Mouse (Mus musculus): Measurements from ENCODE around the gene St5. TPM values are rescaled to one million over a fixed set of nuclear protein-coding genes. Genes with fewer than 3 reads are reported as not detected.

St5 gene
- polyA plus RNA-seq, 1 experiment from 2014 or later = 11.0 TPM

DNA sequence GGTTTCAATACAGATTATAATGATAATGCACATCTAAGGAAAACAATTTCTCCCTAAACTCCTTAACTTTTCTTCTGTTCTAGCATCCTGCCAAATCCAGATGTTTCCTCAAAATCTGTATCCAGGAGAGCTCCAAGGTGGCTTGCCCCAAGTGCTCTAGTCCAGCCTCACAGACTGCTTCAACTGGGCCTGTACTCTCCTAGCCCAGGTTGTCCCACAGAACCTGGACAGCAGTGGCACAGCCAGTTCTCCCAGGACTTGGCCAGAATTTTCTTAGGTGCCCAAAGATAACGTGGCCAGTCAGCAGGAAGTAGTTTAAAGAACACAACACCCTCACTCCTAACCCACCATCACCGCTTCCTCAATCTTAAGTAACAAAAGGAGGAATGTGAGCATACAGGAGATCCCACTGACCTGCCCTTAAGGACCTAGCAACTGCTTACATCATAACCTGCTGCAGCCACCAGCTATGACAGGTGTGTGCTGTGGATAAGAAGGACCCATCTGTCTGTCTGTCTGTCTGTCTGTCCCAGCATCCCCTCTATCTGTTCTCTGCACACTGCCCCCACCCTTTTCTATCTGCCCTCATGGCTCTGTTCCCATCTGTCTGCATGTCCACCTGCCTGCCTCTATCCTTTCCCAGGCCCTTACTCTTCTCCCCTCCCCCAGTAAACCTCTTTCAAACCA is 108.4 kb downstream of the St5 start:
- Histone ChIP-seq H3K4me3 (ENCODE audit: low read depth, low read length) (no peak overlapping the region), H3K27ac (ENCODE audit: low read depth, low read length) (no peak overlapping the region), H3K36me3 (ENCODE audit: control insufficient read depth, insufficient read depth, low read length) (no peaks in the 10 kb centered on the region), H3K27me3 (replicated peaks; ENCODE audit: control insufficient read depth, insufficient read depth, low read length) (no peaks in the 10 kb centered on the region), H3K9ac (ENCODE audit: low read length) (no peak overlapping the region), H3K9me3 (replicated peaks; ENCODE audit: control insufficient read depth, low read length) (no peaks in the 10 kb centered on the region), H3K4me1 (ENCODE audit: control insufficient read depth, insufficient read depth, low read length) (no peaks in the 10 kb centered on the region), H3K4me2 (ENCODE audit: low read length) (no peak overlapping the region)
- DNase-seq (ENCODE audit: low spot score) (no peak), ATAC-seq (no peak)
- 86% methylated on average over 2 of the region's 2 CpGs for WGBS

DNA sequence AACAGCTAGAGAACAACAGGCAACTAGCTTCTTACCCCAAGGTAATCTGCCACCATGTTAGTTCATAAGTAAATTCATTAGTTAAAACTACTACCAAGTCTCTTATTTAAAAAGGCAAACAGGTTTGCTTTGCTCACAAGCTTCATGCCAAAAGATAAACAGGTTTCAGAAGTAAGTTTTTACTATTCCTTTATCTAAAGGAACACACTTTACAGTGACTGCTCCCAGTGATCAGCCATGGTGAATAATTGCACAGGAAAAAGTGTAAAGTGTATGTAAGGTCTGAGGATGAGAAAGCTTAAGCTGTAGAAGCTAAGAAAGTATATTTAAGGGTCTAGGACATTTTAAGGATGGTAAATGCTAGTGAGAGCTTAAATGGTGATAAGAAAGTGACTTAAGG is 109.4 kb downstream of the St5 start:
- no peak for DNase-seq (ENCODE audit: low spot score)
- no peak for ATAC-seq
- Histone ChIP-seq H3K27me3 (replicated peaks; ENCODE audit: control insufficient read depth, insufficient read depth, low read length) (no peaks in the 10 kb centered on the region), H3K4me3 (ENCODE audit: low read depth, low read length) (no peak overlapping the region), H3K4me2 (ENCODE audit: low read length) (no peak overlapping the region), H3K36me3 (ENCODE audit: control insufficient read depth, insufficient read depth, low read length) (no peaks in the 10 kb centered on the region), H3K9me3 (replicated peaks; ENCODE audit: control insufficient read depth, low read length) (no peaks in the 10 kb centered on the region), H3K4me1 (ENCODE audit: control insufficient read depth, insufficient read depth, low read length) (no peaks in the 10 kb centered on the region), H3K9ac (ENCODE audit: low read length) (no peak overlapping the region), H3K27ac (ENCODE audit: low read depth, low read length) (no peak overlapping the region)

DNA sequence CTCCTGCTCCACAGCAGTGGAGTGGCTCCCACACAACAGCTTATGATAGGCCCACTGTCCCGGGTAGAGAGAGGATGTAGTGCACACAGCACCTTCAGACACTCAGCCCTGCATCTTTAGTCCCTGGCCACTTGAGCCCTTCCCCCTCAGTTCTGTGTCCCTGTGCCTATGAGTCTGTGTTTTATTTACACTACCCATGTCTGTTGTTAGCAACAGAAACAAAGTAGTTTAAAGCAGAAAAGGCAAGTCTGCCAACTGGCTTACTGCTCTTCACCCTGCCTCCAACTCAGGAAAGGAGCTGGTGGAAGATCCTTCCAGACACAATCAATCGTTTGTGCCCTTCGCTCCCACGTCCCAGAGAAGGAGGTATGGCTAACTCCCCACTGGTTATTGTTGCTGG is 111.2 kb downstream of the St5 start:
- ATAC-seq = no peak
- WGBS = 66% methylated on average over 4 of the region's 4 CpGs
- Histone ChIP-seq H3K4me1 (ENCODE audit: control insufficient read depth, insufficient read depth, low read length) (no peaks in the 10 kb centered on the region), H3K27me3 (replicated peaks; ENCODE audit: control insufficient read depth, insufficient read depth, low read length) (no peaks in the 10 kb centered on the region), H3K9ac (ENCODE audit: low read length) (no peak overlapping the region), H3K36me3 (ENCODE audit: control insufficient read depth, insufficient read depth, low read length) (no peaks in the 10 kb centered on the region), H3K27ac (ENCODE audit: low read depth, low read length) (no peak overlapping the region), H3K4me2 (ENCODE audit: low read length) (no peak overlapping the region), H3K9me3 (replicated peaks; ENCODE audit: control insufficient read depth, low read length) (no peaks in the 10 kb centered on the region), H3K4me3 (ENCODE audit: low read depth, low read length) (no peak overlapping the region)
- no peak for DNase-seq (ENCODE audit: low spot score)

DNA sequence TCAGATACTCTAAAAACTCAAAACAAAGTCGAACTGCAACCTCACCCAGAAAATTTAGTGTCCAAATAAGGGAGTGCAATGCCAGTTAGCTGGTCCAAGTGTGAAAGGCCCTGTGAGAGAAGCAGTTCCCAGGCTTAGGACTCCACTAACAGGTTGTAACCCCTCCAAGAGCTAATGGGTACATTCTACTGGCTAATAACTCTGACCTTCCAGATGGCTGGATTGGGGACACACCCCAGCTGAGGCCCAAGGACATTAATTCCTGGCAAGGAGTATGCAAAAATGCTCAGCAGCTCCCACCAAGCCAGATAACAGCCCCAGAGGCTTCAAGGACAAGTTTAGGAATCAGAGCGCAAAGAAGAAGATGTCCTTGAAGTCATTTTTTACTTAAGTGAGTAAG is 112.8 kb downstream of the St5 start:
- no peak overlapping the region for H3K4me3 ChIP-seq (ENCODE audit: low read depth, low read length)
- no peak overlapping the region for H3K27ac ChIP-seq (ENCODE audit: low read depth, low read length)
- H3K4me2 ChIP-seq (ENCODE audit: low read length) = no peak overlapping the region
- WGBS = 91% methylated on average over 2 of the region's 2 CpGs
- H3K9ac ChIP-seq (ENCODE audit: low read length) = no peak overlapping the region
- H3K4me1 ChIP-seq (ENCODE audit: control insufficient read depth, insufficient read depth, low read length) = no peaks in the 10 kb centered on the region
- no peaks in the 10 kb centered on the region for H3K36me3 ChIP-seq (ENCODE audit: control insufficient read depth, insufficient read depth, low read length)
- H3K27me3 ChIP-seq (replicated peaks; ENCODE audit: control insufficient read depth, insufficient read depth, low read length) = no peaks in the 10 kb centered on the region
- DNase-seq (ENCODE audit: low spot score) = no peak
- ATAC-seq = no peak
- H3K9me3 ChIP-seq (replicated peaks; ENCODE audit: control insufficient read depth, low read length) = no peaks in the 10 kb centered on the region

DNA sequence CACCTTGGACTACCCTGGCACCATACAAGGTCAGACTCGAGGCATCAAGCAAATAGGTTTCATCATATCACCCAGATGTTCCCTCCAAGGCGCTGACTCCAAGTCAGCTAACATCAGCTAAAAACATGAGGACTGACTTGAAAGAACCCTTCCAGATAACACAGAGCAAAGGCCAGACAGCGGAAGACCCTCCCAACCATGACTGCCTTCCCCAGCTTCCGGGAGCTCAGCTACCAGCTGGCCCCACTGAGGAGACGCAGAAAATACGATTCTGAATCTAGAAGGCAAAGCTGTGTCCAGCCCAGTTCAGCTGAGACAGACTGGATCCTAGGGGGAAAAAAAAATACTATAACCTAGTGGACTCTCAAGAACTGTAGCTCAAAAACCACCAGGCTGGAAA is 114.4 kb downstream of the St5 start:
- Histone ChIP-seq H3K4me3 (ENCODE audit: low read depth, low read length) (no peak overlapping the region), H3K27me3 (replicated peaks; ENCODE audit: control insufficient read depth, insufficient read depth, low read length) (no peaks in the 10 kb centered on the region), H3K9ac (ENCODE audit: low read length) (no peak overlapping the region), H3K27ac (ENCODE audit: low read depth, low read length) (no peak overlapping the region), H3K4me2 (ENCODE audit: low read length) (no peak overlapping the region), H3K4me1 (ENCODE audit: control insufficient read depth, insufficient read depth, low read length) (no peaks in the 10 kb centered on the region), H3K36me3 (ENCODE audit: control insufficient read depth, insufficient read depth, low read length) (no peaks in the 10 kb centered on the region), H3K9me3 (replicated peaks; ENCODE audit: control insufficient read depth, low read length) (no peaks in the 10 kb centered on the region)
- 88% methylated on average over 6 of the region's 6 CpGs for WGBS
- ATAC-seq = no peak
- DNase-seq (ENCODE audit: low spot score) = no peak

DNA sequence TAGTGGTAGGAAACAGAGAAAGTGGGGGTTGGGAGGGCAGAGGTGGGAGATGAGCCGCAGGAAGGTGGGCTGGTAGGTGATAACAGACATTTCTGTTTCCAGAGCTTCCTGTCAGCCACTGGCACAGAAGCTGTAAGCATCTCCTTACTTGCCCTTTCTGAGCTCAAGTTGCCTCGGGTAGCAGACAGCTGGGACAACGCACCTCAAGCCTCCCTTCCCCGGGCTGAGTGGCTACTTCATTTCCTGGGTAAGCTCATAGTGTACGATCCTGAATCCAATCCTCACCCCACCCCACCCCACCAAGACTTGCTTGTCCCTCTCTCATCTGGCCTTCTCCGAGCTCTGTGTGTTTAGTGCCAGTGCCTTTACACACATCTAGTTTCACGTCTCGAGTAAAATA is 115.3 kb downstream of the St5 start:
- H3K9ac ChIP-seq (ENCODE audit: low read length) = no peak overlapping the region

DNA sequence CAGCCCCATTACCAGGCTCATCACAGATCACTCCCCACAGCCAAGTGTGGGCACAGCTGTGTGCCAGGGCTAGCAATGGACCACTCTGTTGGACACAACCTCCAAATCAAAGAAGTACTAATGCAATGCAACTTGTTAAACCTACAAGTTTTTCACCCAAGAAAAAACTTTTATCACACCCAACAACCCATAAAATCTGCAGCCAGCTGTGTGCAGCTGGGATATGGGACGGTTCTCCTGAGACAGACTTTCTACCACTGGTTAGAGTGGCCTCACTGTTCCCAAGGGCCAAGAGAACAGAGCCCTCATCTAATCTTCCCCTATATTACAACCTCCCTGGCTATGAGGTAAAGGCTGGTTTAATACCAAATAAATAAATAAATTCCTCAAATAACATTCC is 118.9 kb downstream of the St5 start:
- H3K4me1 ChIP-seq (ENCODE audit: control insufficient read depth, insufficient read depth, low read length) = peaks cover 4% of the 10 kb centered on the region
- no peak overlapping the region for H3K4me2 ChIP-seq (ENCODE audit: low read length)
- no peak overlapping the region for H3K4me3 ChIP-seq (ENCODE audit: low read depth, low read length)
- DNase-seq (ENCODE audit: low spot score) (no peak), ATAC-seq (no peak)
- H3K36me3 ChIP-seq (ENCODE audit: control insufficient read depth, insufficient read depth, low read length) = no peaks in the 10 kb centered on the region
- no peak overlapping the region for H3K9ac ChIP-seq (ENCODE audit: low read length)
- WGBS = 93% methylated on average over 1 of the region's 1 CpGs
- no peak overlapping the region for H3K27ac ChIP-seq (ENCODE audit: low read depth, low read length)
- H3K27me3 ChIP-seq (replicated peaks; ENCODE audit: control insufficient read depth, insufficient read depth, low read length) = no peaks in the 10 kb centered on the region
- no peaks in the 10 kb centered on the region for H3K9me3 ChIP-seq (replicated peaks; ENCODE audit: control insufficient read depth, low read length)

More for the DNA sequence above, 115.3 kb downstream of the St5 start:
- Histone ChIP-seq H3K4me2 (ENCODE audit: low read length) (no peak overlapping the region), H3K4me1 (ENCODE audit: control insufficient read depth, insufficient read depth, low read length) (no peaks in the 10 kb centered on the region), H3K36me3 (ENCODE audit: control insufficient read depth, insufficient read depth, low read length) (no peaks in the 10 kb centered on the region), H3K27me3 (replicated peaks; ENCODE audit: control insufficient read depth, insufficient read depth, low read length) (no peaks in the 10 kb centered on the region), H3K4me3 (ENCODE audit: low read depth, low read length) (no peak overlapping the region), H3K9me3 (replicated peaks; ENCODE audit: control insufficient read depth, low read length) (no peaks in the 10 kb centered on the region), H3K27ac (ENCODE audit: low read depth, low read length) (no peak overlapping the region)
- ATAC-seq (no peak), DNase-seq (ENCODE audit: low spot score) (no peak)
- WGBS = 82% methylated on average over 8 of the region's 8 CpGs

DNA sequence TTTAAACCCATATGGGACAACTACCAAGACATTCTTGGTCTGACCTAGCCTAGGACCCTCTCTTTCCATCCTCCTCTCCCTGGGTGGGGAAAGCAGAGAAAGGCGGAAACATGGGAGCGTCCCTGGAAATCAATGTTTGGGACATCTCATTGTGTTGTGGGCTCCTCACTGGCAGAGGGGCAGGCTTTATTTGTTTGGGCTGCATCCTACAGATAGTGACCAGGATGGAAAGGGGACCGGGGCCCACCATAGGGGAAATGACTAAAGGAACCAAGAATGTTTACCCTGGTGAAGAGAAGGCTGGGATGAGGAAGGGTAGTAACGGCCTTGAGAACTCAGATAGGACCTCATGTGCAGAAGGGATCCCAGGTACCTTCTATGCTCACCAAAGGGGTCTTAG is 122.9 kb downstream of the St5 start:
- ATAC-seq = no peak
- H3K9me3 ChIP-seq (replicated peaks; ENCODE audit: control insufficient read depth, low read length) = no peaks in the 10 kb centered on the region
- peak overlapping the region; percentile 27; the same call in 1 of the 2 replicates for H3K27ac ChIP-seq (ENCODE audit: low read depth, low read length)
- no peak overlapping the region for H3K4me2 ChIP-seq (ENCODE audit: low read length)
- H3K27me3 ChIP-seq (replicated peaks; ENCODE audit: control insufficient read depth, insufficient read depth, low read length) = no peaks in the 10 kb centered on the region
- 93% methylated on average over 4 of the region's 4 CpGs for WGBS
- no peaks in the 10 kb centered on the region for H3K36me3 ChIP-seq (ENCODE audit: control insufficient read depth, insufficient read depth, low read length)
- no peak for DNase-seq (ENCODE audit: low spot score)
- peaks cover 14% of the 10 kb centered on the region for H3K4me1 ChIP-seq (ENCODE audit: control insufficient read depth, insufficient read depth, low read length)
- H3K4me3 ChIP-seq (ENCODE audit: low read depth, low read length) = no peak overlapping the region
- H3K9ac ChIP-seq (ENCODE audit: low read length) = no peak overlapping the region

DNA sequence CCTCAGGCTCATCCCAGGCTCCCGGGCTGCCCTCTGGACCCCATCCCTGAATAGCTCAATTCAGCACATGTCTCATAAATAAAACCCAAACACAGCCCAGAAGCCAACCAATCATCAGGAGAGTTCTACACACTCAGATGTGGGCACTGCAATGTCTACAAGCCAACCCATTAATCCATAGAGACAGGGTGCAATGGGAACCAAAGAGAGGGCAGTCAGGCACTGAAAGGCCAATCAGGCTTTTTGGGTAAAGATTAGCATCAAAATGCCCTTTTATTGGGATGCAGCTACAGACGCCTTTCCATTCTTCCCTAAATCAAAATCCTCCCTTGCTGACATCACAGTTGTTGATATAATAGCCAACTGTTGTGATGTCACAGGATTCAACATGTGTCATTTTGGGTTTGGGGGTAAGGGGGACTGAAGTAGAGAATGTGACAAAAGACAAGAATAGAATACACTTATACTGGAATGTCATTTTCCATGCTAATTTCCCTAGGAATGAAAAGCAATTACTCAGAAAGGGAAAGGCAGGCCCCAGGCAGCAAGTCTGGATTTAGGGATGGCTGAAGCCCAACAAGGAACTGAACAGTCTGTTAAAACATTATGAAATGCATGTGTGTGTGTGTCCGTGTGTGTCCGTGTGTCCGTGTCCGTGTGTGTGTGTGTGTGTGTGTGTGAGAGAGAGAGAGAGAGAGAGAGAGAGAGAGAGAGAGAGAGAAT is 123.7 kb downstream of the St5 start:
- peak overlapping the region; percentile 27; the same call in 1 of the 2 replicates for H3K27ac ChIP-seq (ENCODE audit: low read depth, low read length)
- 38% methylated on average over 6 of the region's 6 CpGs for WGBS

More for the DNA sequence above, 123.7 kb downstream of the St5 start:
- ATAC-seq (peak; percentile 88), DNase-seq (ENCODE audit: low spot score) (peak; percentile 72)
- no peak overlapping the region for H3K4me2 ChIP-seq (ENCODE audit: low read length)
- no peaks in the 10 kb centered on the region for H3K9me3 ChIP-seq (replicated peaks; ENCODE audit: control insufficient read depth, low read length)
- H3K4me1 ChIP-seq (ENCODE audit: control insufficient read depth, insufficient read depth, low read length) = peaks cover 14% of the 10 kb centered on the region
- no peak overlapping the region for H3K4me3 ChIP-seq (ENCODE audit: low read depth, low read length)
- H3K36me3 ChIP-seq (ENCODE audit: control insufficient read depth, insufficient read depth, low read length) = no peaks in the 10 kb centered on the region
- no peaks in the 10 kb centered on the region for H3K27me3 ChIP-seq (replicated peaks; ENCODE audit: control insufficient read depth, insufficient read depth, low read length)
- no peak overlapping the region for H3K9ac ChIP-seq (ENCODE audit: low read length)

Data from forebrain, embryonic 14.5 days (tissue).